8 mouse cellular contexts compared by ENCODE assay signal in genomic region chr7:109671581-109672471, GRCm38 (mm10). TPM values are rescaled to one million over a fixed set of nuclear protein-coding genes. Genes with fewer than 3 reads are reported as not detected.
DNase-seq lines count a peak whose midpoint lies in the region; ATAC-seq and TF ChIP-seq lines count a peak whose summit lies in the region.

No protein-coding gene starts in this region.

- H3K4me3 ChIP-seq in left cerebral cortex, adult 2 months: peak overlapping the region; percentile 81

- TF ChIP-seq CTCF in left cerebral cortex, adult 2 months (IDR thresholded peaks at IDR 0.05): no peak

- DNase-seq in adrenal gland, adult 8-10 months: peak; percentile 45
- DNase-seq in embryo, embryonic 10 days (ENCODE audit: low spot score): peak; percentile 87
- peak; percentile 83 for DNase-seq in gastrocnemius, postnatal 14 days
- peak; percentile 91 for DNase-seq in hindlimb bud, embryonic 11.5 days (ENCODE audit: extremely low spot score, low read depth, low spot score)
- peak; percentile 47 to 65 for DNase-seq in left cerebral cortex, adult 2 months (ENCODE audit: extremely low spot score in 1 of 2, low spot score in 2 of 2)
- peak; percentile 87 for DNase-seq in lung, postnatal 36 days
- peak; percentile 63 to 72 for DNase-seq in right cerebral cortex, adult 2 months (ENCODE audit: low spot score in 2 of 2)

- peak overlapping the region; percentile 88 for H3K27ac ChIP-seq in left cerebral cortex, adult 2 months

- intact Hi-C loops in gastrocnemius, postnatal 14 days (cut with DNase I; ENCODE audit: low total_unique reads): loop anchor here (5.0 kb wide), 1 partner anchor 55 kb away; no protein-coding TSS in a partner anchor
- intact Hi-C loops in left cerebral cortex, adult 2 months (cut with DNase I): loop anchor here (2.0 to 5.0 kb wide), 2 partner anchors 35 to 55 kb away; no protein-coding TSS in a partner anchor

- no peak for ATAC-seq in erythroid progenitor cell, adult 5-6 weeks (replicated peaks; ENCODE audit: low FRiP score, poor library complexity, severe bottlenecking)

RNA-seq across cellular contexts. Expression of gene St5, which starts 31.6 kb away (rescaled TPM):
- total RNA-seq in adrenal gland, adult 8-10 months (2022): 10 to 100 TPM; 26.9 to 62.4 (median 40.9) TPM
- 10 to 100 TPM; 14.6 to 17.7 TPM for total RNA-seq in gastrocnemius, postnatal 14 days (2021)
- 10 to 100 TPM; 14.8 to 18.9 TPM for total RNA-seq in left cerebral cortex, adult 2 months (2021)
- total RNA-seq in erythroid progenitor cell, adult 5-6 weeks (2015; ENCODE audit: low replicate concordance): 143 and 246 TPM in 2 replicates
- 82.6 and 96.9 TPM in 2 replicates for total RNA-seq in erythroid progenitor cell, adult 5-6 weeks (2017; ENCODE audit: low replicate concordance)

RNA-seq across cellular contexts. Expression of gene Akip1, which starts 31.7 kb away (rescaled TPM):
- 10 to 100 TPM; 21.7 to 30.6 (median 23.6) TPM for total RNA-seq in adrenal gland, adult 8-10 months (2022)
- total RNA-seq in gastrocnemius, postnatal 14 days (2021): 1 to 10 TPM; 6.5 to 7.4 TPM
- 1 to 10 TPM; 4.9 to 5.9 TPM for total RNA-seq in left cerebral cortex, adult 2 months (2021)
- total RNA-seq in erythroid progenitor cell, adult 5-6 weeks (2015; ENCODE audit: low replicate concordance): 36.8 and 57.0 TPM in 2 replicates
- 21.6 and 23.0 TPM in 2 replicates for total RNA-seq in erythroid progenitor cell, adult 5-6 weeks (2017; ENCODE audit: low replicate concordance)

RNA-seq across cellular contexts. Expression of gene BC051019, which starts 51.8 kb away (rescaled TPM):
- total RNA-seq in adrenal gland, adult 8-10 months (2022): under 1 TPM in 1 of 4 experiments, not detected in 3; 0.44 TPM
- total RNA-seq in gastrocnemius, postnatal 14 days (2021): not detected
- total RNA-seq in left cerebral cortex, adult 2 months (2021): not detected
- not detected in 2 replicates for total RNA-seq in erythroid progenitor cell, adult 5-6 weeks (2015; ENCODE audit: low replicate concordance)
- total RNA-seq in erythroid progenitor cell, adult 5-6 weeks (2017; ENCODE audit: low replicate concordance): not detected in 2 replicates

RNA-seq across cellular contexts. Expression of gene Ascl3, which starts 59.7 kb away (rescaled TPM):
- under 1 TPM in 2 of 4 experiments, not detected in 2; 0.46 to 0.99 TPM for total RNA-seq in adrenal gland, adult 8-10 months (2022)
- total RNA-seq in gastrocnemius, postnatal 14 days (2021): not detected
- not detected for total RNA-seq in left cerebral cortex, adult 2 months (2021)
- not detected in 2 replicates for total RNA-seq in erythroid progenitor cell, adult 5-6 weeks (2015; ENCODE audit: low replicate concordance)
- total RNA-seq in erythroid progenitor cell, adult 5-6 weeks (2017; ENCODE audit: low replicate concordance): not detected in 2 replicates
